Mouse (Mus musculus) lung, adult 2 months (tissue): ENCODE data around the gene Fank1. TPM values are rescaled to one million over a fixed set of nuclear protein-coding genes. Genes with fewer than 3 reads are reported as not detected.

Source experiments
- DNase-seq: peaks from one replicate; pipeline ENCODE4 v3.0.0; 2022
- H3K4me1 ChIP-seq: fragments of 200-500 bp; 2 replicates; pipeline ENCODE4 v1.6.1; 2011; ENCODE audit warnings: low read length; ENCODE audit not compliant: control insufficient read depth, insufficient read depth
- H3K4me3 ChIP-seq: fragments of 200-500 bp; replicated peaks from 2 replicates; pipeline ENCODE3; 2011; ENCODE audit warnings: low read depth, mild to moderate bottlenecking, control low read depth, low read length; ENCODE audit errors: extremely low read depth
- CTCF ChIP-seq: fragments of 200-500 bp; IDR thresholded peaks from 2 replicates; pipeline ENCODE4 v1.5.1; 2011; ENCODE audit warnings: mild to moderate bottlenecking, low read length, control low read depth; ENCODE audit not compliant: insufficient read depth
- POLR2A ChIP-seq: fragments of 200-500 bp; IDR thresholded peaks from 2 replicates; pipeline ENCODE4 v1.6.1; 2011; ENCODE audit warnings: low read depth, mild to moderate bottlenecking, control low read depth, low read length, borderline replicate concordance; ENCODE audit errors: extremely low read depth
- WGBS: fragments of 180-500 bp; shearing (Covaris S2); methylation state at CpG from one replicate; pipeline ENCODE4 v1.1.7; 2018; 5-methylcytosine and 5-hydroxymethylcytosine counted together
- polyA plus RNA-seq: library from polyadenylated mRNA; depleted of rRNA; stranded (reverse); fragments of >200 nt; gene quantifications from 2 replicates; pipeline ENCODE4 v1.2.3, GENCODE M21; 2012; rRNA removed

Gene Fank1
- 1.0 and 3.3 TPM in 2 replicates for polyA plus RNA-seq

DNA sequence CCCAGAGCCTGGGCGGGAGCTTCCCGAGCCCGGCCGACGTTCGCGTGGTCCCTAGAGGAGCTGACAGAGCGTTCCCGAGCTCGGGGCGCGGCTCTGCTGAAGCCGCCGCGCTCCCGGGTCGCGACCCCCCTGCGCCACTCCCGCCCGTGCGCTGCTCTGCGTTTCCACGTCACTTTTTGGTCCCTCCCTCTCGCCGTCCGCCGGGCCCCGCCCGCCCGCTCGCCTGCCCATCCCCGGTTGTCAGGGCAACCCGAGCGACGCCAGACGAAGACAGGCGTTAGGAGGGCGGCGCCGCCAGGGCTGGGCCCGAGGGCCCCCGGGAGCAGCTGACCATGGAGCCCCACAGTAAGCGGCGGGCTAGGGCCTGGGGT, at the start of gene Fank1:
TSS of gene Fank1 (plus strand) at position 236 of the 371 bp plus-strand sequence.
- DNase-seq, result peak; percentile 88
- H3K4me1 ChIP-seq, result peaks cover 9% of the 10 kb centered on the region
- peak; percentile 45; the same call in 1 of the 2 replicates for TF ChIP-seq POLR2A
- TF ChIP-seq CTCF, result no peak
- WGBS, result under 1% methylated on average over 45 of the region's 45 CpGs
- peak within 1 kb of the TSS; percentile 84 for H3K4me3 ChIP-seq

DNA sequence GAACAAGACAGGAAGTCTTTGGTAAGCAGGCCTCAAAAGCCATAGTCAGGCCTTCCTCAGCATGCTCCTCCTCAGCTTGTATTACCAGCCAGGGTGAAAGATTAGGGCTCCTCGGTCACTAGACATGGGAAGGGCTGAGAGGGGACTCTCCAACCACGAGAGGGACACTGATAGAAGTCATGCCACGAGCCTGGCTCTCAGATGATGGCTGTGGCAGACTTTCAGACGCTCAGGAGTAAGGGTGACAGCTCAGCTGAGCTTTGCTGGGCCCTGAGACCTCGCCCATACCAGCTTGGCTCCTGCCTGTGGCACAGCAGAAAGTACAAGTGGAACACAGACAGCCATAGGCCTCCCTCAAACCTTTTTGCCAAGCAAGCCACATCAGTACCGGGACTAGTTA, 49.6 kb upstream of the Fank1 start:
- DNase-seq, result no peak
- Histone ChIP-seq H3K4me3 (no peak overlapping the region), H3K4me1 (no peaks in the 10 kb centered on the region)
- no peak for TF ChIP-seq POLR2A
- TF ChIP-seq CTCF, result no peak
- 81% methylated on average over 6 of the region's 6 CpGs for WGBS

DNA sequence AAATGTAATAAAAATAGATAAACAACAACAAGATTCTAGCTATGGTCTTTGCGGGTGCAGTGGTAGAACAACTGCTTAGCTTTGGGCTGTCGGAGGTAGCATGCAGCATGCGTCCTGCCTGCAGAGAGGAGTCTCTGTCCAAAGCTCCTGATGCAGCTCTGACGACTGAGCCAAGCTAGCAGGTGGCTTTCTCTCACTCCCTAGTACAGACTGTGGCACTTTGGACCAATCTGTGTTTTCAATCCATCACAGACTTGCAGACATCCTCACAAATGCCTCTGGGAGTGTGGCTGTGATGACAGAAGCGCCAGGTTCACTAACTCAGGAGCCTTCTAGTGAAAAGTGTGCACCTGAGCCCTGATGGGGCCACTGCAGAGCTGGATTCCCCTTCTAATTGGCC, 47.3 kb upstream of the Fank1 start:
- Histone ChIP-seq H3K4me1 (no peaks in the 10 kb centered on the region), H3K4me3 (no peak overlapping the region)
- TF ChIP-seq CTCF, result no peak
- TF ChIP-seq POLR2A, result no peak
- DNase-seq, result no peak
- 90% methylated on average over 5 of the region's 5 CpGs for WGBS

DNA sequence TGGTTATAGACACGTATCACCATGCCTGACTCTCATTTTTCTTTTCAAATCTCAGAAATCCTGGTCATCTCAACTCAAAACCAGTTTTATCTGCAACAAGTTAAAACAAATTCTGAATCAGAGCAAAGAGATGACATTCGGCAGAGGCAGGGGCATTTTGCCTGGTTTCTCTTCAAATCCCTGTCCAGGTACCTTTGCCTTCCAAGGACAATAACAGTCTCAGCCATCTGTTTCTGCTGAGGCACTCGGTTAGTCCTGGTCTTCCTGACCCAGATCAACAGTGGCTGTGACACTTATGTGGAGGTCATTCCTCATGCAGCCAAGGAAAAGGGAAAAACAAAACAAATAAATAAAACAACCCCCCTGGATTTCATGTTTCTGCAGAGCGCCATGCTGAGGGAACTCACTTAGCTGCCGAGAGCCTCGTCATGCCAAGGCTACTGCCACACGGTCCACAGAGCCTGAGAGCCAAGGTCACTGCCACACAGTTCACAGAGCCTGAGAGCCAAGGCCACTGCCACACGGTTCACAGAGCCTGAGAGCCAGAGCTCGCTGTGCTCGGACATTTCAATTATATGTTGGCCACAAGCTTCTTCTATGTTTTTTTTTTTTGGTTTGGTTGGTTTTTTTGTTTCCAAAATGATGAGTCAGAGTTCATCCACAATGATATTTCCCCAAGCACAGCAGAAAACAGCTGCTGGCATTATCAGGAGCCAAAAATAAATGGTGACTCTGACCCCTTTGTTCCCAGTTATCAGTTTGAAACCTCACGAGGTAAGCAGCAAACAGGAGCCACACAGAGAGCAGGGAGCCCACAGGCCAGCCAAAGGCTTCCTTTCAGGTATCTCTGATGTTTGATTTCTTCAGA, 46.1 kb upstream of the Fank1 start:
- no peak overlapping the region for H3K4me3 ChIP-seq
- no peaks in the 10 kb centered on the region for H3K4me1 ChIP-seq
- 62% methylated on average over 11 of the region's 11 CpGs for WGBS
- TF ChIP-seq POLR2A (no peak), CTCF (no peak)
- no peak for DNase-seq

DNA sequence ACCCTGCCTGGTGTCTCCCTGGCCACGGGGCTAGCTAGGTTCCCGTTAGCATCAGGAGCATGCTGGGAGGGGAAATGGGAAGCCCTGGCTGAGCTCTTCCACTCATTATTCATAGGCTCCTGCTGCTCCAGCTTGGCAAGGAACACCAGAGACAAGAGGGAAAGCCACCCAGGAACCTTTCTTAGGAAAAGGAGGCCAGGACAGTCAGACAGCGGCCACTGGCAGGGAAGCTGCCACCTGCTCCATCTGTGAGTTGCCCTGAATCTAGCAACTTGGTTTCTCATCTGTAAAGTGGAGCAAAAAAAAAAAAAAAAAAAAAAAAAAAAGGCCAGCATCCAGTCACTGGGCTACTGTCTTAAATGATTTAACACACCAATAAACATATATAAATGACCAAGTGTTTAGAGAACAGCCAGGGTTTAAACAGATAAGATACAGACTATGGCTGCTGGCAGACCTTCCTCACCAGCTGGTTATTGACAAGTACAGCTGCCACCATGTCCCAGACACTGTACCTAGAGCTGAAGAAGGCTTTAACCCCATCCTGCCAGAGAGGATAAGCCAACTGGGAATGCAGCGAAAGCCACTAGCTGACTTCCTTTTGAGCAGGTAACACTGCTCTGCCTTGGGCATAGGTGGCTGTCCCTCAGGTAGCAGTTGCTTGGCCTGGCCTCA, 44.6 kb upstream of the Fank1 start:
- H3K4me1 ChIP-seq, result no peaks in the 10 kb centered on the region
- no peak for DNase-seq
- H3K4me3 ChIP-seq, result no peak overlapping the region
- 67% methylated on average over 4 of the region's 4 CpGs for WGBS
- no peak for TF ChIP-seq CTCF
- no peak for TF ChIP-seq POLR2A

DNA sequence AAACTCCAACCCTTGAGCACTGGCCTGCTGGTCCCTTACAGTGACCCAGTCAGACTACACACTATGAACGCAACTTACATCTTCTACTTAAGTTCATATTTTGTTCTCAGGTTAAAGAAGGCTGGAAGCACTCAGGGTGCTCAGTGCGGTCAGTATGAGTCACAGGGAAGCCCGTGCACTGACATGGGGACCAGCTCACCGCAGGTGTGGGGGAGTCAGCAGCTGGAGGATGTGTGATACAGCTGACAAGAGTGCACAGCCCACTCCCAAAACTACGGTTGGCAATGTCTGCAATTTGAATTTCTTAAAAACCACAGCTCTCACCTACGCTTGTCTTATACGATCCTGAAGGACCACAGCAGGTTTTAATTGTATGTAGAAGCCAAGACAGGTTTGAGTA, 36.1 kb upstream of the Fank1 start:
- no peak overlapping the region for H3K4me3 ChIP-seq
- 90% methylated on average over 7 of the region's 7 CpGs for WGBS
- no peak for TF ChIP-seq POLR2A
- peaks cover 2% of the 10 kb centered on the region; the same call in 1 of the 2 replicates for H3K4me1 ChIP-seq
- no peak for DNase-seq

DNA sequence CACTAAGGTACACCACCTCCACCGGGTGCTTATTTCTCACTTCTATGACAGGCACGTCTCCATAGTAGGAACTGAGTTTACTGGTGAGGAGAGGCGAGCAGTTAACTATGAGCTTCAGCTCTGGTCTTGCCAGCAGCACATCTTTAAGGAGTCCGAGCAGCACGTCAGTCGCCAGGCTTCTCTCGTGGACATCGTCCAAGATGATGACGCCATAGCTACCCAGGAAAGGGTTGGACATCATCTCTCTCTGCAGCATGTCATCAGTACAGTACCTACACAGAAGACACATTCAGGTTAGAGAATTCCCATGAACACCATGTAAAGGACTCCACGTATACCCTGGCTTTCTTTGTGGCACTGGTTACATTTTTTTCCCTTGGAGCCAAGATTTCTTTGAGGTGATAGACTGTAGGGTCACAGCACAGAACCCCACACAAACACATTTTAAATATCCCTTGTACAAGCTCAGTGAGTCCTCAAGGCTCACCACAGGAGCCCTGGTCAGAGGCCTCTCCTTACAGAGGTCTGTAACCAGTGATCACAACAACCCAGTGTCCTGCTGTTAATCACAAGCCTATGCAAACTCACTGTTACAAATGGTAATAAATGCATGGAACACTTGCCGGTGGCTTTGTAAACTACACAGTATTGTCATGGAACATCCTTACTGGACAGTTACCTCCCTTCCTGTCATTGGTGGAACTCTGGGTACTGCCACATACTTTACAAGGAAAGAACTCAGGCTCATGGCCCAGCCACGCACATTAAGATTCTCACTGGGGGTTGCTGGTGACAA, 33.9 kb upstream of the Fank1 start:
- TF ChIP-seq POLR2A (no peak), CTCF (no peak)
- 85% methylated on average over 12 of the region's 12 CpGs for WGBS
- DNase-seq, result no peak
- Histone ChIP-seq H3K4me3 (no peak overlapping the region), H3K4me1 (peaks cover 2% of the 10 kb centered on the region; the same call in 1 of the 2 replicates)

DNA sequence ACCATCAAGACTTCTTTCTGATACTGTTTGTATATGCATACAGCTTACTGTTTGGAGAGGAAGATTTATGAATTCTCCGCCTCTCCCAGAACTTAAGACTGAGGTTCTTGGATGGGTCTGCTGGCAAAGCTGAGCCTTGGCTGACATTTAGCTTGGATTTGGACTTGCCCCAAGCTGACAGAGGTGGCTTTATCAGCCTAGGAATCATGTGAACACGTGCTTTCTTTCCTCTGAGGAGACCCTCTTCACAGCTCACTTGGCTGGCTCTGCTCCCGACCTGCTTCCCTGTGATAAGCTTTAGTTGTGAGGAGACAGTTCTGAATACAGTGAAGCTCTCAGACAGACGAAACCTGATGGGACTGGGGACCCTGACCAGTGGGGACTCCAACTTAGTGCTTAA, 33.0 kb upstream of the Fank1 start:
- Histone ChIP-seq H3K4me1 (peaks cover 2% of the 10 kb centered on the region; the same call in 1 of the 2 replicates), H3K4me3 (no peak overlapping the region)
- TF ChIP-seq POLR2A (no peak), CTCF (no peak)
- no peak for DNase-seq
- WGBS, result 30% methylated on average over 4 of the region's 4 CpGs

DNA sequence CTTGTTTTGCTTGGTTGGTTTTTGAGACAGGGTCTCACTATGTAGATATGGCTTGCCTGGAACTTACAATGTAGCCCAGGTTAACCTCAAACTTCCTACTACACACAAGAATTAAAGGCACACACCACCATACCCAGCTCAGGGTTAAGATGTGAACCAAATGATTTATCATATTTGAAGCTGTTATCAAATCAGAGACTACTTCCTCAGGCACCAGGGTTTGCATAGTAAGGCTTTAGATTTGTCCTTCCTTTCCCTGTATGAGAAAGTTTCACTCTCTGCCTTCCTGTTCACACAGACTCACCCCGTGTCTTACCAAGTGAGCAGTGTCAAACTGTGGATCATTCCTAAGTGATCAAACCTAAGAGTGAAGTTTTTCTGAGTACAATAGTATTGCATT, 32.5 kb upstream of the Fank1 start:
- Histone ChIP-seq H3K4me3 (no peak overlapping the region), H3K4me1 (peaks cover 2% of the 10 kb centered on the region; the same call in 1 of the 2 replicates)
- no peak for DNase-seq
- TF ChIP-seq CTCF (no peak), POLR2A (no peak)
- WGBS, result 42% methylated on average over 1 of the region's 1 CpGs
